Mouse (Mus musculus) hindbrain, embryonic 16.5 days (tissue): ENCODE measurements around the gene Pcbp3. TPM values are rescaled to one million over a fixed set of nuclear protein-coding genes. Genes with fewer than 3 reads are reported as not detected.

Source experiments
- ATAC-seq: fragments of 200-750 bp; cut with Nextera tagmentation; 2 replicates; pipeline ENCODE4 v1.8.0; 2017; ENCODE audit warnings: moderate TSS enrichment, moderate library complexity
- H3K27ac ChIP-seq: fragments of 300-500 bp; sonication (generic); 2 replicates; pipeline ENCODE4 v1.5.1; 2014; ENCODE audit warnings: low read depth, mild to moderate bottlenecking, control low read depth, low read length, moderate library complexity
- H3K27me3 ChIP-seq: fragments of 300-500 bp; sonication (generic); replicated peaks from 2 replicates; pipeline ENCODE4 v1.6.1; 2014; ENCODE audit warnings: low read length; ENCODE audit not compliant: control insufficient read depth, insufficient read depth
- H3K36me3 ChIP-seq: fragments of 300-500 bp; sonication (generic); 2 replicates; pipeline ENCODE4 v1.6.1; 2014; ENCODE audit warnings: mild to moderate bottlenecking, low read length, moderate library complexity, mixed read lengths; ENCODE audit not compliant: control insufficient read depth, insufficient read depth
- H3K4me1 ChIP-seq: fragments of 300-500 bp; sonication (generic); 2 replicates; pipeline ENCODE4 v1.6.1; 2014; ENCODE audit warnings: low read depth, low read length; ENCODE audit not compliant: control insufficient read depth, insufficient read depth
- H3K4me2 ChIP-seq: fragments of 300-500 bp; sonication (generic); 2 replicates; pipeline ENCODE4 v1.6.1; 2014; ENCODE audit warnings: mild to moderate bottlenecking, low read length, control low read depth, moderate library complexity
- H3K4me3 ChIP-seq: fragments of 300-500 bp; sonication (generic); 2 replicates; pipeline ENCODE4 v1.5.1; 2014; ENCODE audit warnings: mild to moderate bottlenecking, low read length, control low read depth, moderate library complexity
- H3K9ac ChIP-seq: fragments of 300-500 bp; sonication (generic); 2 replicates; pipeline ENCODE4 v1.6.1; 2014; ENCODE audit warnings: low read depth, mild to moderate bottlenecking, control low read depth, low read length, moderate library complexity
- H3K9me3 ChIP-seq: fragments of 300-500 bp; sonication (generic); 2 replicates; pipeline ENCODE4 v1.6.1; 2014; ENCODE audit warnings: mild to moderate bottlenecking, low read length, moderate library complexity; ENCODE audit not compliant: control insufficient read depth
- WGBS: fragments of 180-500 bp; shearing (Covaris S2); extraction: QIAGEN DNeasy Blood & Tissue Kit; methylation state at CpG from one replicate; pipeline ENCODE4 v1.1.7; 2014; 5-methylcytosine and 5-hydroxymethylcytosine counted together
- polyA plus RNA-seq: library from polyadenylated mRNA; unstranded; fragments of >200 nt; fragmentation: Nextera tagmentation; extraction: Ambion mirVana; gene quantifications from 2 replicates; pipeline ENCODE4 v1.2.1, GENCODE M21; 2015

Gene Pcbp3
- polyA plus RNA-seq, 1 experiment from 2014 or later = 95.5 TPM

- Histone ChIP-seq H3K4me2 (no peak overlapping the region), H3K27ac (no peak overlapping the region), H3K36me3 (no peaks in the 10 kb centered on the region), H3K9me3 (no peaks in the 10 kb centered on the region), H3K4me3 (no peak overlapping the region), H3K4me1 (peaks cover 2% of the 10 kb centered on the region; the same call in 1 of the 2 replicates), H3K9ac (no peak overlapping the region), H3K27me3 (no peaks in the 10 kb centered on the region)
- 90% methylated on average over 6 of the region's 6 CpGs for WGBS
- no peak for ATAC-seq
These were observed 176.4 kb downstream of the Pcbp3 start for GRCm38 (mm10) chr10:76785312-76785711.

GRCm38 (mm10) chr10:76779225-76779624, 182.5 kb downstream of the Pcbp3 start:
- H3K4me1 ChIP-seq = no peaks in the 10 kb centered on the region
- H3K27ac ChIP-seq = no peak overlapping the region
- 77% methylated on average over 5 of the region's 5 CpGs for WGBS
- H3K27me3 ChIP-seq = no peaks in the 10 kb centered on the region
- no peaks in the 10 kb centered on the region for H3K9me3 ChIP-seq
- H3K4me3 ChIP-seq = no peak overlapping the region
- ATAC-seq = no peak
- no peak overlapping the region for H3K4me2 ChIP-seq
- H3K36me3 ChIP-seq = no peaks in the 10 kb centered on the region
- H3K9ac ChIP-seq = no peak overlapping the region

- H3K27me3 ChIP-seq = no peaks in the 10 kb centered on the region
- H3K9ac ChIP-seq = no peak overlapping the region
- H3K4me3 ChIP-seq = no peak overlapping the region
- 96% methylated on average over 3 of the region's 3 CpGs for WGBS
- no peak overlapping the region for H3K27ac ChIP-seq
- ATAC-seq = no peak
- H3K4me1 ChIP-seq = no peaks in the 10 kb centered on the region
- H3K36me3 ChIP-seq = peaks cover 3% of the 10 kb centered on the region; the same call in 1 of the 2 replicates
- no peak overlapping the region for H3K4me2 ChIP-seq
- H3K9me3 ChIP-seq = no peaks in the 10 kb centered on the region
These were observed 190.1 kb downstream of the Pcbp3 start for GRCm38 (mm10) chr10:76771624-76772023.

GRCm38 (mm10) chr10:76771086-76771485, 190.6 kb downstream of the Pcbp3 start:
- Histone ChIP-seq H3K9ac (no peak overlapping the region), H3K27me3 (no peaks in the 10 kb centered on the region), H3K4me1 (no peaks in the 10 kb centered on the region), H3K27ac (no peak overlapping the region), H3K9me3 (no peaks in the 10 kb centered on the region), H3K4me3 (no peak overlapping the region), H3K4me2 (no peak overlapping the region), H3K36me3 (peaks cover 3% of the 10 kb centered on the region; the same call in 1 of the 2 replicates)
- WGBS = 53% methylated on average over 5 of the region's 5 CpGs
- ATAC-seq = no peak

GRCm38 (mm10) chr10:76769581-76769980, 192.1 kb downstream of the Pcbp3 start:
- no peaks in the 10 kb centered on the region for H3K4me1 ChIP-seq
- 93% methylated on average over 6 of the region's 6 CpGs for WGBS
- no peak overlapping the region for H3K4me3 ChIP-seq
- H3K4me2 ChIP-seq = no peak overlapping the region
- H3K27ac ChIP-seq = no peak overlapping the region
- H3K9me3 ChIP-seq = no peaks in the 10 kb centered on the region
- no peak overlapping the region for H3K9ac ChIP-seq
- ATAC-seq = no peak
- H3K36me3 ChIP-seq = peaks cover 3% of the 10 kb centered on the region; the same call in 1 of the 2 replicates
- H3K27me3 ChIP-seq = no peaks in the 10 kb centered on the region

GRCm38 (mm10) chr10:76766196-76766595, 195.5 kb downstream of the Pcbp3 start:
- 89% methylated on average over 1 of the region's 1 CpGs for WGBS
- Histone ChIP-seq H3K27me3 (no peaks in the 10 kb centered on the region), H3K4me3 (no peak overlapping the region), H3K9ac (no peak overlapping the region), H3K9me3 (no peaks in the 10 kb centered on the region), H3K27ac (no peak overlapping the region), H3K4me2 (no peak overlapping the region), H3K4me1 (no peaks in the 10 kb centered on the region), H3K36me3 (no peaks in the 10 kb centered on the region)
- ATAC-seq = no peak

- Histone ChIP-seq H3K4me3 (no peak overlapping the region), H3K27ac (no peak overlapping the region), H3K4me2 (no peak overlapping the region), H3K9me3 (no peaks in the 10 kb centered on the region), H3K9ac (no peak overlapping the region), H3K4me1 (no peaks in the 10 kb centered on the region), H3K36me3 (no peaks in the 10 kb centered on the region), H3K27me3 (no peaks in the 10 kb centered on the region)
- no peak for ATAC-seq
- 95% methylated on average over 4 of the region's 4 CpGs for WGBS
These were observed 196.8 kb downstream of the Pcbp3 start for GRCm38 (mm10) chr10:76764927-76765326.

- Histone ChIP-seq H3K4me1 (no peaks in the 10 kb centered on the region), H3K4me2 (no peak overlapping the region), H3K36me3 (no peaks in the 10 kb centered on the region), H3K27me3 (no peaks in the 10 kb centered on the region), H3K9ac (no peak overlapping the region), H3K9me3 (no peaks in the 10 kb centered on the region), H3K4me3 (no peak overlapping the region), H3K27ac (no peak overlapping the region)
- no peak for ATAC-seq
- WGBS = 96% methylated on average over 12 of the region's 12 CpGs
These were observed 198.7 kb downstream of the Pcbp3 start for GRCm38 (mm10) chr10:76763016-76763415.

GRCm38 (mm10) chr10:76762411-76762810, 199.3 kb downstream of the Pcbp3 start:
- no peak overlapping the region for H3K4me3 ChIP-seq
- no peak overlapping the region for H3K27ac ChIP-seq
- no peaks in the 10 kb centered on the region for H3K36me3 ChIP-seq
- ATAC-seq = no peak
- WGBS = 86% methylated on average over 7 of the region's 7 CpGs
- no peak overlapping the region for H3K4me2 ChIP-seq
- H3K9ac ChIP-seq = no peak overlapping the region
- no peaks in the 10 kb centered on the region for H3K9me3 ChIP-seq
- H3K4me1 ChIP-seq = no peaks in the 10 kb centered on the region
- no peaks in the 10 kb centered on the region for H3K27me3 ChIP-seq

- Histone ChIP-seq H3K4me2 (no peak overlapping the region), H3K4me3 (no peak overlapping the region), H3K36me3 (no peaks in the 10 kb centered on the region), H3K9me3 (no peaks in the 10 kb centered on the region), H3K9ac (no peak overlapping the region), H3K27ac (no peak overlapping the region), H3K27me3 (no peaks in the 10 kb centered on the region), H3K4me1 (no peaks in the 10 kb centered on the region)
- no peak for ATAC-seq
- 89% methylated on average over 5 of the region's 5 CpGs for WGBS
These were observed 201.8 kb downstream of the Pcbp3 start for GRCm38 (mm10) chr10:76759878-76760277.
